Mouse (Mus musculus) heart, embryonic 11.5 days (tissue): ENCODE results near the gene Olfr773. TPM values are rescaled to one million over a fixed set of nuclear protein-coding genes. Genes with fewer than 3 reads are reported as not detected.
"Not testable (repeated sequence)": the region's sequence is repeated elsewhere in the genome, so short reads cannot be mapped to it uniquely, and the experiment has no call there.

Experiments
- ATAC-seq: fragments of 200-750 bp; cut with Nextera tagmentation; replicated peaks from 2 replicates; pipeline ENCODE4 v1.8.0; 2017; ENCODE audit warnings: moderate library complexity; ENCODE audit not compliant: insufficient number of reproducible peaks, low FRiP score, low TSS enrichment
- H3K27ac ChIP-seq: fragments of 300-500 bp; sonication (generic); 2 replicates; pipeline ENCODE4 v1.5.1; 2014; ENCODE audit warnings: mild to moderate bottlenecking, low read depth, low read length
- H3K27me3 ChIP-seq: fragments of 300-500 bp; sonication (generic); 2 replicates; pipeline ENCODE4 v1.6.1; 2014; ENCODE audit warnings: mild to moderate bottlenecking, low read length, mixed read lengths; ENCODE audit not compliant: control insufficient read depth, insufficient read depth
- H3K36me3 ChIP-seq: fragments of 300-500 bp; sonication (generic); 2 replicates; pipeline ENCODE4 v1.6.1; 2014; ENCODE audit warnings: mild to moderate bottlenecking, low read length, moderate library complexity, mixed read lengths; ENCODE audit not compliant: control insufficient read depth, insufficient read depth
- H3K4me1 ChIP-seq: fragments of 300-500 bp; sonication (generic); 2 replicates; pipeline ENCODE4 v1.6.1; 2014; ENCODE audit warnings: low read length; ENCODE audit not compliant: control insufficient read depth, insufficient read depth
- H3K4me2 ChIP-seq: fragments of 300-500 bp; sonication (generic); 2 replicates; pipeline ENCODE4 v1.6.1; 2014; ENCODE audit warnings: mild to moderate bottlenecking, moderate library complexity
- H3K4me3 ChIP-seq: fragments of 300-500 bp; sonication (generic); 2 replicates; pipeline ENCODE4 v1.5.1; 2014; ENCODE audit warnings: low read depth, low read length
- H3K9ac ChIP-seq: fragments of 300-500 bp; sonication (generic); 2 replicates; pipeline ENCODE4 v1.6.1; 2014; ENCODE audit warnings: mild to moderate bottlenecking, low read depth, low read length, moderate library complexity
- H3K9me3 ChIP-seq: fragments of 300-500 bp; sonication (generic); replicated peaks from 2 replicates; pipeline ENCODE4 v1.6.1; 2016; ENCODE audit warnings: low read length; ENCODE audit not compliant: control insufficient read depth
- WGBS: fragments of 180-500 bp; shearing (Covaris S2); extraction: QIAGEN DNeasy Blood & Tissue Kit; methylation state at CpG from one replicate; pipeline ENCODE4 v1.1.7; 2014; ENCODE audit not compliant: insufficient replicate concordance; 5-methylcytosine and 5-hydroxymethylcytosine counted together
- polyA plus RNA-seq: library from polyadenylated mRNA; unstranded; fragments of >200 nt; fragmentation: Nextera tagmentation; extraction: Ambion mirVana; gene quantifications from 2 replicates; pipeline ENCODE4 v1.2.1, GENCODE M21; 2014

Olfr773 gene
- polyA plus RNA-seq: not detected in 2 replicates

- not testable (repeated sequence) for H3K27me3 ChIP-seq, H3K9me3 ChIP-seq, ATAC-seq, H3K36me3 ChIP-seq, H3K9ac ChIP-seq, H3K4me3 ChIP-seq, H3K4me2 ChIP-seq, H3K4me1 ChIP-seq, H3K27ac ChIP-seq
These were observed at the start of gene Olfr773 for GRCm38 (mm10) chr10:129187319-129187718. TSS of gene Olfr773 (minus strand) at chr10:129187419.

GRCm38 (mm10) chr10:129235904-129236303, 48.7 kb upstream of the Olfr773 start, which contains the start of gene Olfr774:
TSS of gene Olfr774 (plus strand) at chr10:129236204.
- 67% methylated on average over 2 of the region's 2 CpGs for WGBS
- Histone ChIP-seq H3K4me1 (no peaks in the 10 kb centered on the region), H3K27me3 (no peaks in the 10 kb centered on the region), H3K36me3 (no peaks in the 10 kb centered on the region), H3K4me2 (no peak within 1 kb of the TSS), H3K4me3 (no peak within 1 kb of the TSS), H3K27ac (no peak within 1 kb of the TSS), H3K9ac (no peak within 1 kb of the TSS), H3K9me3 (no peaks in the 10 kb centered on the region)
- ATAC-seq: no peak

DNA sequence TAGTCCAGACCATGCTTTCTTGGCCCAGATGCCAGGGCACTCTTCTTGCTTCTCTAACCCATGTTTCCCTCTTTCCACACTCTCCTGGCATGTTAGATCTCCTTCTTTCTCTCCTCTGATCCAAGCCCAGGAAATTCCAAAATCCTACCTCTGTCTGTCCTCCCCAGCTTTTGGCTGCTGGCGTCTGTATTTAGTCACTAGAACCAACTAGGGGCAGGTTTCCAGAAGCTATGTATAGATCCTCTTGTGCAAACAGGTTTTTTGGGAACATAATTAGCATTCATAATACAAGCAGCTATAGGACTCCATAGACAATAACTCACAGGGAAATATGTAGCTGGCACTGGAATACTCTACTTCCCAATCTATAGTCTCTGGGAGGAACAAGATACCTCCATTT, 43.5 kb upstream of the Olfr773 start:
- Histone ChIP-seq H3K27me3 (no peaks in the 10 kb centered on the region), H3K27ac (no peak overlapping the region), H3K4me1 (no peaks in the 10 kb centered on the region), H3K9me3 (no peaks in the 10 kb centered on the region; the same call in 1 of the 2 replicates), H3K9ac (no peak overlapping the region), H3K4me3 (no peak overlapping the region), H3K36me3 (no peaks in the 10 kb centered on the region), H3K4me2 (no peak overlapping the region)
- WGBS: 74% methylated on average over 1 of the region's 1 CpGs
- ATAC-seq: no peak

DNA sequence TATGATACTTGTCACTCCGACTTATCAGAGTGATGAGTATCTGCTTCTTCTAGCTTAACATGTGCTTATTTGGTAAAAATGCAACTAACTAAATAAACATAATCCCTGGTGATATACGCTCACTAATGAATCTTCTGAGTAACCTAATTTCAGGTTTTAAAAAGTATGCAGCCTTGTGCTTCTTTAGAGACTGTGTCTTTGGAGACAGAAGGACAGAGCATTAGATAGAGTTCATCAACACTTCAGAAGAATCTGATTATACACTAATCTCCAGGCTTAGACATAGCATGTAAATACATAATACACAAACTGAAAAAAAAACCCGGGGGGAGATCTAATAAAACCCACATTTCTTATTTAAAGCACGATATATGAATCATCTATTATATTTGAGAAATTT, 9.4 kb downstream of the Olfr773 start, which contains the start of gene Olfr772:
Olfr772 (minus strand) TSS at position 101 of the 400 bp plus-strand sequence.
- not testable (repeated sequence) for H3K9ac ChIP-seq, H3K36me3 ChIP-seq, H3K4me2 ChIP-seq, H3K9me3 ChIP-seq, H3K4me1 ChIP-seq, H3K27ac ChIP-seq, H3K27me3 ChIP-seq, ATAC-seq, H3K4me3 ChIP-seq
- 59% methylated on average over 3 of the region's 4 CpGs for WGBS

DNA sequence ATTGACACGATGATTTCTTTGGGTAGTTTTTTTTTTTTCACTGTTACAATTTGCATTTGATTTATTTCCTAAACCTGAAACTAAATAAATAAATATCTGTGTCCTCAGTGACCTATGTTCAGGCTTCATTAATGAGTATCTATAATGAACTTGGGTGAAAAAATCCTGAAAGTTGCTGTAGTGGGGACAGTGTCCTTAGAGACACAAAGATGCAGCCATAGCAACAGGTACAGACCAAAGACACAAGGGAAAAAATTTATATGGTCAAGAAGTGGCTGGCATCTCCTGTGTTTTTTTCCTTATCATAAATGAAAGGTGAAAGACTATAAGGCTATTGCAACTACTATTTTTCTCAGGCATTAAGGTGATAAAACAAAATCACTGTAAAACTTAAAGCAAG, 22.6 kb downstream of the Olfr773 start, which contains the start of gene Olfr771:
Olfr771 (minus strand) TSS at position 101 of the 400 bp plus-strand sequence.
- no peaks in the 10 kb centered on the region for H3K36me3 ChIP-seq
- ATAC-seq: no peak

DNA sequence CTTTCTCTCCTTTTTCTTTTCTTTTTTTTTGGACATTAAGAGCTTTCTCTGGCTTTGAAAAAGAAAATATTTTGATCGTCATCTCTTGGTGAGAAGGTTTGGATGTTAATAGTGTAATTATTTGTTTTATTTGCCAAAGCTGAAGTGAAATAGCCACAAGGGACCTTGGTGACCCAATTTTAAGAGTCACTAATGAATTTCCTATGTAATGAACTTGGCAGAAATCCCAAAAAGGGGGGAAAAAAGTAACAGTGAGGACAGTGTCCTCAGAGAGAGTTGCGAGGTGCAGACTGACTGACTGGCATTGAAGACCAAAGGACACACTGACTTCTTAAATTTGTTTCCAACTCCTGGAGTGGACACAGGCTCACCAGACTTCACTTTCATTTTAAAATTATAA, 48.3 kb downstream of the Olfr773 start, which contains the start of gene Olfr770:
Olfr770 (minus strand) TSS at position 101 of the 400 bp plus-strand sequence.
- no peak within 1 kb of the TSS for H3K4me2 ChIP-seq
- no peaks in the 10 kb centered on the region for H3K4me1 ChIP-seq
- no peak within 1 kb of the TSS for H3K9ac ChIP-seq
- no peaks in the 10 kb centered on the region for H3K27me3 ChIP-seq
- WGBS: 90% methylated on average over 2 of the region's 2 CpGs
- H3K4me3 ChIP-seq: no peak within 1 kb of the TSS
- H3K36me3 ChIP-seq: no peaks in the 10 kb centered on the region
- H3K27ac ChIP-seq: no peak within 1 kb of the TSS
- H3K9me3 ChIP-seq: no peaks in the 10 kb centered on the region
- ATAC-seq: no peak

More for the DNA sequence above, 22.6 kb downstream of the Olfr773 start, which contains the start of gene Olfr771:
- WGBS: 84% methylated on average over 1 of the region's 1 CpGs
- Histone ChIP-seq H3K9ac (no peak within 1 kb of the TSS), H3K4me3 (no peak within 1 kb of the TSS), H3K27me3 (no peaks in the 10 kb centered on the region), H3K4me2 (no peak within 1 kb of the TSS), H3K27ac (no peak within 1 kb of the TSS), H3K9me3 (no peaks in the 10 kb centered on the region), H3K4me1 (no peaks in the 10 kb centered on the region)

Other genes with a start within 250 kb of the Olfr773 start
- not detected in 2 replicates for gene Mettl7b, start 226.4 kb downstream of the Olfr773 start, polyA plus RNA-seq
- gene Olfr9, start 198.0 kb downstream of the Olfr773 start, polyA plus RNA-seq: not detected in 2 replicates
- gene Olfr763, start 176.6 kb downstream of the Olfr773 start, polyA plus RNA-seq: not detected in 2 replicates
- gene Olfr764-ps1, start 147.5 kb downstream of the Olfr773 start, polyA plus RNA-seq: not detected in 2 replicates
- not detected in 2 replicates for gene Olfr765, start 137.4 kb downstream of the Olfr773 start, polyA plus RNA-seq
- not detected in 2 replicates for gene Olfr766-ps1, start 118.4 kb downstream of the Olfr773 start, polyA plus RNA-seq
- gene Olfr767, start 104.5 kb downstream of the Olfr773 start, polyA plus RNA-seq: not detected in 2 replicates
- gene Olfr768, start 88.0 kb downstream of the Olfr773 start, polyA plus RNA-seq: not detected in 2 replicates
- gene Olfr769, start 69.6 kb downstream of the Olfr773 start, polyA plus RNA-seq: not detected in 2 replicates
- gene Olfr770, start 48.4 kb downstream of the Olfr773 start, polyA plus RNA-seq: not detected in 2 replicates
- not detected in 2 replicates for gene Olfr771, start 22.7 kb downstream of the Olfr773 start, polyA plus RNA-seq
- gene Olfr772, start 9.5 kb downstream of the Olfr773 start, polyA plus RNA-seq: not detected in 2 replicates
- not detected in 2 replicates for gene Olfr774, start 48.8 kb upstream of the Olfr773 start, polyA plus RNA-seq
- gene Olfr775, start 61.0 kb upstream of the Olfr773 start, polyA plus RNA-seq: not detected in 2 replicates
- not detected in 2 replicates for gene Olfr776, start 71.7 kb upstream of the Olfr773 start, polyA plus RNA-seq
- not detected in 2 replicates for gene Olfr777, start 84.1 kb upstream of the Olfr773 start, polyA plus RNA-seq
- gene Olfr780, start 130.7 kb upstream of the Olfr773 start, polyA plus RNA-seq: not detected in 2 replicates
- gene Olfr781, start 141.4 kb upstream of the Olfr773 start, polyA plus RNA-seq: not detected in 2 replicates
- not detected in 2 replicates for gene Olfr782, start 161.4 kb upstream of the Olfr773 start, polyA plus RNA-seq
- not detected in 2 replicates for gene Olfr784, start 196.7 kb upstream of the Olfr773 start, polyA plus RNA-seq
- not detected in 2 replicates for gene Olfr785, start 218.0 kb upstream of the Olfr773 start, polyA plus RNA-seq
- gene Olfr786, start 239.9 kb upstream of the Olfr773 start, polyA plus RNA-seq: not detected in 2 replicates